In the genomic region with DNA sequence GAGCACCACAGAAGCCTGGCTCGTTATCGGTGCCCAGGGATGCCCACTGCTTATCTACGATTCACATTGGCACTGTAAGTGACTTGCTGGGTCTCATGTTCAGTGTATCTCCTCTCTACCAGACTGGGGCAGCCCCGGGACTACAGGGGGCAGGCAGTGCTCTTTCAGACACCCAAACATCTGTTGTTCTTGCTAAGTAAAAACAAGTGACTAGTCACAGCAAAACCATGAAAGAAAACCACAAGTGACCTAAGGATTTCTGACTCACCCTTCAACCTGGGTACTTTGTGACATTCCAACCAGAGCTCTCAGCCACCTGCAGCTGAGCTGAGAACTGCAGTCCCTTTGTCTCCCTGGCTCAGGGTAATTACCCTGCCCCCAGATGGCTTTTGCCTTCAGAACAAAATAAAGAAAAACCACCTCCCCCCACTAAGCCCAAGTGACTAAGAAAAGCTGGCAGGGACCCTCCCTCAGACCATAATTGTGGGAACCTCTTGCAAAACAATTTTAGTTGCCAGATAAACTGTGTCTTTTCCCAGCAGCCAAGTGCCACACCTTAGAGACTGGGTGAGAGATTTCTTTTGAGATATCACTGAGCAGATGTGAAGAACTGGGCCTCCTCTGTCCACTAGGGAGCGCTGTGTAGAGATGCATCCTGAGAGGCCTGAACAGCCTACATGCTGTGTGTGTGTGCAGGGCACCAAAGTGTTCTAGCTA, we compare ENCODE assay signal across 9 mouse cellular contexts. TPM values are rescaled to one million over a fixed set of nuclear protein-coding genes. Genes with fewer than 3 reads are reported as not detected.
A peak's percentile ranks its signal among the peaks of the same experiment; 100 is the strongest.
DNase-seq lines count a peak whose midpoint lies in the region; ATAC-seq lines count a peak whose summit lies in the region.
"Had no signal": no experiment of that assay in that cellular context is flagged by ENCODE, and none has a peak within 500 bp of the region (broad histone marks: within the 10 kb centered on the region; RNA-seq: fewer than 3 reads in every experiment).

No protein-coding gene starts in this region.

- 59% methylated on average over 5 of the region's 5 CpGs for WGBS in stomach, embryonic 16.5 days

- H3K4me1 ChIP-seq in stomach, embryonic 16.5 days (ENCODE audit: control insufficient read depth, insufficient read depth, low read length), result peaks cover 15% of the 10 kb centered on the region

- H3K4me2 ChIP-seq in stomach, embryonic 16.5 days (ENCODE audit: low read depth, low read length), result no peak overlapping the region

- peak; percentile 36 to 50; a peak in 1 of 4 replicates for ATAC-seq in hematopoietic stem cell, adult 5-6 weeks (replicated peaks in 1 of 2; ENCODE audit: insufficient read depth in 1 of 2, low FRiP score in 2 of 2, low TSS enrichment in 1 of 2, low read depth in 1 of 2, poor library complexity in 2 of 2, severe bottlenecking in 2 of 2)
- ATAC-seq in stomach, embryonic 16.5 days (ENCODE audit: insufficient read depth, low FRiP score), result 0 out of 2 replicates have a peak, but pooled peaks have one; percentile 26

- peak overlapping the region; percentile 68 for H3K27ac ChIP-seq in stomach, embryonic 16.5 days (ENCODE audit: low read length)

- no peaks in the 10 kb centered on the region for H3K9me3 ChIP-seq in stomach, embryonic 16.5 days (replicated peaks; ENCODE audit: control insufficient read depth, low read length)

- no peak overlapping the region for H3K4me3 ChIP-seq in stomach, embryonic 16.5 days (replicated peaks; ENCODE audit: low read length)

- intact Hi-C loops in left cerebral cortex, postnatal 25 days (cut with DNase I), result no loop called here

- no peaks in the 10 kb centered on the region for H3K27me3 ChIP-seq in stomach, embryonic 16.5 days (ENCODE audit: control insufficient read depth, insufficient read depth, low read length)

- no peak overlapping the region for H3K9ac ChIP-seq in stomach, embryonic 16.5 days (ENCODE audit: low read length)

- peak; percentile 14 to 67 for DNase-seq in adrenal gland, adult (ENCODE audit: inconsistent age in 2 of 2, low spot score in 1 of 2)
- no peak for DNase-seq in adrenal gland, postnatal 4 days (ENCODE audit: low spot score in 2 of 2)
- DNase-seq in left cerebral cortex, postnatal 25 days (ENCODE audit: low spot score in 2 of 2), result peak; percentile 14 to 16
- no peak for DNase-seq in left cerebral cortex, adult 9 months (ENCODE audit: low spot score in 2 of 2)
- peak; percentile 52 for DNase-seq in c-Kit-positive CD71-positive TER-119-negative erythroid progenitor cells, embryonic 14.5 days (ENCODE audit: low read depth)
- peak; percentile 70 for DNase-seq in lung, postnatal 14 days

- H3K36me3 ChIP-seq in stomach, embryonic 16.5 days (ENCODE audit: control insufficient read depth, insufficient read depth, low read length), result no peaks in the 10 kb centered on the region

RNA-seq across cellular contexts. Expression of a gene that starts 46.4 kb away (rescaled TPM):
- total RNA-seq in adrenal gland, postnatal 4 days (2021), result not detected
- total RNA-seq in left cerebral cortex, postnatal 25 days (2021), result not detected
- total RNA-seq in hematopoietic stem cell, adult 5-6 weeks (2017), result not detected in 2 replicates
- polyA plus RNA-seq in stomach, embryonic 16.5 days (2015; fragmentation: Nextera tagmentation; extraction: Ambion mirVana), result not detected in 2 replicates
- total RNA-seq: layer of hippocampus, postnatal 25 days had no signal

Comparison
In these comparisons a context has a peak if more than half of its experiments do, and no peak if none do; other contexts are left out.
1. DNase-seq: peak in adrenal gland, adult (2 of 2), left cerebral cortex, postnatal 25 days (2 of 2), c-Kit-positive CD71-positive TER-119-negative erythroid progenitor cells, embryonic 14.5 days (single experiment) and lung, postnatal 14 days (single experiment); none in adrenal gland, postnatal 4 days (0 of 2) and left cerebral cortex, adult 9 months (0 of 2).